Mouse (Mus musculus) liver, postnatal 0 days (tissue): ENCODE data around the gene Fbxl19. TPM values are rescaled to one million over a fixed set of nuclear protein-coding genes. Genes with fewer than 3 reads are reported as not detected.
A peak's percentile ranks its signal among the peaks of the same experiment; 100 is the strongest.

Source experiments
- ATAC-seq: fragments of 200-750 bp; cut with Nextera tagmentation; 2 replicates; pipeline ENCODE4 v1.8.0; 2017; ENCODE audit warnings: mild to moderate bottlenecking, moderate library complexity
- DNase-seq: peaks from one replicate; pipeline ENCODE4 v3.0.0-alpha.2; 2016
- H3K27ac ChIP-seq: fragments of 300-500 bp; sonication (generic); 2 replicates; pipeline ENCODE4 v1.5.1; 2014; ENCODE audit warnings: antibody characterized with exemption, moderate library complexity, mild to moderate bottlenecking, low read depth
- H3K27me3 ChIP-seq: fragments of 300-500 bp; sonication (generic); 2 replicates; pipeline ENCODE4 v1.6.1; 2014; ENCODE audit warnings: low read length, control low read depth, mixed read lengths; ENCODE audit not compliant: insufficient read depth
- H3K36me3 ChIP-seq: fragments of 300-500 bp; sonication (generic); replicated peaks from 2 replicates; pipeline ENCODE4 v1.6.1; 2014; ENCODE audit warnings: mild to moderate bottlenecking, control low read depth, low read length, moderate library complexity, mixed read lengths; ENCODE audit not compliant: insufficient read depth
- H3K4me1 ChIP-seq: fragments of 300-500 bp; sonication (generic); 2 replicates; pipeline ENCODE4 v1.6.1; 2014; ENCODE audit warnings: antibody characterized with exemption, mild to moderate bottlenecking, control low read depth; ENCODE audit not compliant: insufficient read depth
- H3K4me2 ChIP-seq: fragments of 300-500 bp; sonication (generic); 2 replicates; pipeline ENCODE4 v1.6.1; 2014; ENCODE audit warnings: low read depth, mild to moderate bottlenecking, low read length, moderate library complexity, mixed read lengths
- H3K4me3 ChIP-seq: fragments of 300-500 bp; sonication (generic); 2 replicates; pipeline ENCODE4 v1.5.1; 2014; ENCODE audit warnings: low read depth, low read length
- H3K9ac ChIP-seq: fragments of 300-500 bp; sonication (generic); replicated peaks from 2 replicates; pipeline ENCODE4 v1.6.1; 2014; ENCODE audit warnings: mild to moderate bottlenecking, moderate library complexity
- H3K9me3 ChIP-seq: fragments of 300-500 bp; sonication (generic); 2 replicates; pipeline ENCODE4 v1.6.1; 2016; ENCODE audit warnings: mild to moderate bottlenecking, control low read depth, low read length, mixed read lengths
- CTCF ChIP-seq: sonication (generic); IDR thresholded peaks from 2 replicates; pipeline ENCODE4 v1.5.1; 2016; ENCODE audit warnings: antibody characterized with exemption, low read depth
- EP300 ChIP-seq: IDR thresholded peaks from 2 replicates; pipeline ENCODE4 v1.6.1; 2016; ENCODE audit warnings: antibody characterized with exemption, low read depth, mild to moderate bottlenecking
- WGBS: fragments of 180-500 bp; shearing (Covaris S2); extraction: QIAGEN DNeasy Blood & Tissue Kit; methylation state at CpG from one replicate; pipeline ENCODE4 v1.1.7; 2014; ENCODE audit not compliant: insufficient replicate concordance; 5-methylcytosine and 5-hydroxymethylcytosine counted together
- polyA plus RNA-seq: library from polyadenylated mRNA; unstranded; fragments of >200 nt; fragmentation: Nextera tagmentation; extraction: Ambion mirVana; gene quantifications from 2 replicates; pipeline ENCODE4 v1.2.1, GENCODE M21; 2015

Fbxl19 gene
- polyA plus RNA-seq, 1 experiment from 2014 or later: 1.6 TPM

GRCm38 (mm10) chr7:127751619-127752018 lies 7.3 kb downstream of the Fbxl19 start:
- no peak overlapping the region for H3K27ac ChIP-seq
- no peak for ATAC-seq
- H3K4me2 ChIP-seq: no peak overlapping the region
- no peaks in the 10 kb centered on the region for H3K9me3 ChIP-seq
- H3K9ac ChIP-seq: no peak overlapping the region
- no peak for DNase-seq
- 83% methylated on average over 5 of the region's 5 CpGs for WGBS
- TF ChIP-seq EP300 (no peak), CTCF (no peak)
- H3K4me1 ChIP-seq: peaks cover 7% of the 10 kb centered on the region
- no peaks in the 10 kb centered on the region for H3K27me3 ChIP-seq
- H3K36me3 ChIP-seq: peaks cover 21% of the 10 kb centered on the region
- no peak overlapping the region for H3K4me3 ChIP-seq

GRCm38 (mm10) chr7:127752069-127752468 lies 7.7 kb downstream of the Fbxl19 start:
- Histone ChIP-seq H3K27me3 (no peaks in the 10 kb centered on the region), H3K4me2 (no peak overlapping the region), H3K4me3 (no peak overlapping the region), H3K9me3 (no peaks in the 10 kb centered on the region), H3K9ac (no peak overlapping the region), H3K4me1 (peaks cover 3% of the 10 kb centered on the region; the same call in 1 of the 2 replicates), H3K27ac (no peak overlapping the region), H3K36me3 (peaks cover 21% of the 10 kb centered on the region)
- no peak for DNase-seq
- TF ChIP-seq EP300 (no peak), CTCF (no peak)
- no peak for ATAC-seq
- 91% methylated on average over 27 of the region's 27 CpGs for WGBS

- 54% methylated on average over 5 of the region's 5 CpGs for WGBS
- TF ChIP-seq CTCF: no peak
- no peak for TF ChIP-seq EP300
- no peaks in the 10 kb centered on the region for H3K4me1 ChIP-seq
- H3K4me2 ChIP-seq: no peak overlapping the region
- H3K36me3 ChIP-seq: peaks cover 21% of the 10 kb centered on the region
- H3K9ac ChIP-seq: no peak overlapping the region
- H3K9me3 ChIP-seq: no peaks in the 10 kb centered on the region
- H3K27me3 ChIP-seq: no peaks in the 10 kb centered on the region
- DNase-seq: no peak
- ATAC-seq: no peak
- H3K4me3 ChIP-seq: no peak overlapping the region
- no peak overlapping the region for H3K27ac ChIP-seq
Measured at GRCm38 (mm10) chr7:127753158-127753557, 8.8 kb downstream of the Fbxl19 start.

- Histone ChIP-seq H3K27ac (no peak overlapping the region), H3K4me2 (no peak overlapping the region), H3K36me3 (peaks cover 21% of the 10 kb centered on the region), H3K4me3 (no peak overlapping the region), H3K27me3 (no peaks in the 10 kb centered on the region), H3K4me1 (no peaks in the 10 kb centered on the region), H3K9me3 (no peaks in the 10 kb centered on the region), H3K9ac (no peak overlapping the region)
- DNase-seq (no peak), ATAC-seq (no peak)
- WGBS: 85% methylated on average over 7 of the region's 7 CpGs
- TF ChIP-seq EP300: no peak
- no peak for TF ChIP-seq CTCF
Measured at GRCm38 (mm10) chr7:127753741-127754140, 9.4 kb downstream of the Fbxl19 start.

- no peak overlapping the region for H3K27ac ChIP-seq
- H3K4me1 ChIP-seq: no peaks in the 10 kb centered on the region
- H3K4me2 ChIP-seq: 0 out of 2 replicates have a peak overlapping the region, but pooled peaks have one; percentile 9
- no peak for ATAC-seq
- H3K36me3 ChIP-seq: peaks cover 8% of the 10 kb centered on the region; the same call in 1 of the 2 replicates
- no peak for DNase-seq
- no peak for TF ChIP-seq CTCF
- TF ChIP-seq EP300: no peak
- WGBS: 31% methylated on average over 6 of the region's 6 CpGs
- no peak overlapping the region for H3K4me3 ChIP-seq
- H3K9ac ChIP-seq: no peak overlapping the region
- H3K9me3 ChIP-seq: no peaks in the 10 kb centered on the region
- H3K27me3 ChIP-seq: no peaks in the 10 kb centered on the region
Measured at GRCm38 (mm10) chr7:127759716-127760115, 15.4 kb downstream of the Fbxl19 start.

- no peaks in the 10 kb centered on the region for H3K27me3 ChIP-seq
- DNase-seq (no peak), ATAC-seq (no peak)
- H3K9me3 ChIP-seq: no peaks in the 10 kb centered on the region
- no peaks in the 10 kb centered on the region for H3K4me1 ChIP-seq
- H3K27ac ChIP-seq: no peak overlapping the region
- TF ChIP-seq EP300 (no peak), CTCF (no peak)
- H3K9ac ChIP-seq: no peak overlapping the region
- no peak overlapping the region for H3K4me3 ChIP-seq
- 85% methylated on average over 3 of the region's 3 CpGs for WGBS
- H3K4me2 ChIP-seq: no peak overlapping the region
- 0 out of 2 replicates have a peak, but pooled peaks cover 4% of the 10 kb centered on the region for H3K36me3 ChIP-seq
Measured at GRCm38 (mm10) chr7:127760478-127760877, 16.1 kb downstream of the Fbxl19 start.

- Histone ChIP-seq H3K4me1 (0 out of 2 replicates have a peak, but pooled peaks cover 3% of the 10 kb centered on the region), H3K9me3 (no peaks in the 10 kb centered on the region), H3K9ac (no peak overlapping the region), H3K4me3 (no peak overlapping the region), H3K36me3 (0 out of 2 replicates have a peak, but pooled peaks cover 4% of the 10 kb centered on the region), H3K27ac (no peak overlapping the region), H3K27me3 (no peaks in the 10 kb centered on the region), H3K4me2 (no peak overlapping the region)
- TF ChIP-seq EP300 (no peak), CTCF (peak; percentile 99)
- ATAC-seq (peak; percentile 67), DNase-seq (peak; percentile 82)
- WGBS: 18% methylated on average over 7 of the region's 7 CpGs
Measured at GRCm38 (mm10) chr7:127761026-127761425, 16.7 kb downstream of the Fbxl19 start.
